Mouse (Mus musculus) neural tube, embryonic 15.5 days (tissue): ENCODE data around the gene Kcnh2. TPM values are rescaled to one million over a fixed set of nuclear protein-coding genes. Genes with fewer than 3 reads are reported as not detected.
A peak's percentile ranks its signal among the peaks of the same experiment; 100 is the strongest.

Experiments used
- ATAC-seq: fragments of 200-750 bp; cut with Nextera tagmentation; 2 replicates; pipeline ENCODE4 v1.8.0; 2017; ENCODE audit warnings: mild to moderate bottlenecking, moderate TSS enrichment, moderate library complexity; ENCODE audit not compliant: low FRiP score
- H3K27ac ChIP-seq: fragments of 300-500 bp; sonication (generic); replicated peaks from 2 replicates; pipeline ENCODE4 v1.5.1; 2015; ENCODE audit warnings: mild to moderate bottlenecking, inconsistent platforms
- H3K27me3 ChIP-seq: fragments of 300-500 bp; sonication (generic); replicated peaks from 2 replicates; pipeline ENCODE4 v1.6.1; 2015; ENCODE audit warnings: inconsistent platforms
- H3K36me3 ChIP-seq: fragments of 300-500 bp; sonication (generic); 2 replicates; pipeline ENCODE4 v1.6.1; 2015; ENCODE audit warnings: inconsistent platforms
- H3K4me1 ChIP-seq: fragments of 300-500 bp; sonication (generic); 2 replicates; pipeline ENCODE4 v1.6.1; 2015; ENCODE audit warnings: inconsistent platforms
- H3K4me2 ChIP-seq: fragments of 300-500 bp; sonication (generic); 2 replicates; pipeline ENCODE4 v1.6.1; 2015; ENCODE audit warnings: inconsistent platforms, mild to moderate bottlenecking, moderate library complexity
- H3K4me3 ChIP-seq: fragments of 300-500 bp; sonication (generic); replicated peaks from 2 replicates; pipeline ENCODE4 v1.5.1; 2015; ENCODE audit warnings: mild to moderate bottlenecking, inconsistent platforms
- H3K9ac ChIP-seq: fragments of 300-500 bp; sonication (generic); replicated peaks from 2 replicates; pipeline ENCODE4 v1.6.1; 2015; ENCODE audit warnings: mild to moderate bottlenecking, inconsistent platforms
- H3K9me3 ChIP-seq: fragments of 300-500 bp; sonication (generic); replicated peaks from 2 replicates; pipeline ENCODE4 v1.6.1; 2016; ENCODE audit warnings: inconsistent platforms
- WGBS: fragments of 180-500 bp; shearing (Covaris S2); methylation state at CpG from one replicate; pipeline ENCODE4 v1.1.7; 2015; ENCODE audit warnings: mixed read lengths; 5-methylcytosine and 5-hydroxymethylcytosine counted together
- polyA plus RNA-seq: library from polyadenylated mRNA; unstranded; fragments of >200 nt; fragmentation: Nextera tagmentation; extraction: Ambion mirVana; gene quantifications from 2 replicates; pipeline ENCODE4 v1.2.1, GENCODE M21; 2015

Kcnh2 gene
- polyA plus RNA-seq, 1 experiment from 2014 or later: 18.2 TPM

- Histone ChIP-seq H3K4me3 (no peak overlapping the region), H3K36me3 (no peaks in the 10 kb centered on the region), H3K27me3 (no peaks in the 10 kb centered on the region), H3K9me3 (no peaks in the 10 kb centered on the region), H3K4me2 (no peak overlapping the region), H3K9ac (0 out of 2 replicates have a peak overlapping the region, but pooled peaks have one; percentile 86), H3K4me1 (peaks cover 51% of the 10 kb centered on the region), H3K27ac (peak overlapping the region; percentile 94)
- ATAC-seq: no peak
- WGBS: 32% methylated on average over 4 of the region's 4 CpGs
Measured at GRCm38 (mm10) chr5:24353327-24353726, 1.9 kb upstream of the Kcnh2 start.

GRCm38 (mm10) chr5:24352251-24352859 is 951 bp upstream of the Kcnh2 start:
- 1% methylated on average over 24 of the region's 24 CpGs for WGBS
- peak overlapping the region; percentile 95 for H3K4me2 ChIP-seq
- H3K4me1 ChIP-seq: peaks cover 60% of the 10 kb centered on the region
- no peaks in the 10 kb centered on the region for H3K36me3 ChIP-seq
- peak overlapping the region; percentile 86 for H3K9ac ChIP-seq
- no peaks in the 10 kb centered on the region for H3K9me3 ChIP-seq
- peak overlapping the region; percentile 83 for H3K4me3 ChIP-seq
- no peaks in the 10 kb centered on the region for H3K27me3 ChIP-seq
- peak; percentile 19 for ATAC-seq
- H3K27ac ChIP-seq: peak overlapping the region; percentile 94

- Histone ChIP-seq H3K36me3 (no peaks in the 10 kb centered on the region), H3K27me3 (no peaks in the 10 kb centered on the region), H3K9me3 (no peaks in the 10 kb centered on the region), H3K4me2 (peak overlapping the region; percentile 95), H3K4me1 (peaks cover 60% of the 10 kb centered on the region), H3K4me3 (peak overlapping the region; percentile 83), H3K9ac (peak overlapping the region; percentile 86), H3K27ac (peak overlapping the region; percentile 94)
- 1% methylated on average over 29 of the region's 41 CpGs for whole genome bisulfite sequencing
- ATAC-seq: peak; percentile 92
Measured at GRCm38 (mm10) chr5:24351701-24352171, 332 bp upstream of the Kcnh2 start.

- H3K27ac ChIP-seq: peak overlapping the region; percentile 94
- peak overlapping the region; percentile 83 for H3K4me3 ChIP-seq
- peaks cover 60% of the 10 kb centered on the region for H3K4me1 ChIP-seq
- ATAC-seq: peak; percentile 0; the same call in 1 of the 2 replicates
- H3K4me2 ChIP-seq: peak overlapping the region; percentile 95
- 30% methylated on average over 15 of the region's 15 CpGs for WGBS
- peaks cover 2% of the 10 kb centered on the region; the same call in 1 of the 2 replicates for H3K36me3 ChIP-seq
- H3K9me3 ChIP-seq: no peaks in the 10 kb centered on the region
- H3K27me3 ChIP-seq: no peaks in the 10 kb centered on the region
- H3K9ac ChIP-seq: peak overlapping the region; percentile 86
Measured at GRCm38 (mm10) chr5:24350531-24351250, 713 bp downstream of the Kcnh2 start.

GRCm38 (mm10) chr5:24350073-24350472 is 1.3 kb downstream of the Kcnh2 start:
- WGBS: 48% methylated on average over 3 of the region's 3 CpGs
- Histone ChIP-seq H3K4me3 (peak overlapping the region; percentile 83), H3K9ac (peak overlapping the region; percentile 86), H3K27me3 (no peaks in the 10 kb centered on the region), H3K9me3 (no peaks in the 10 kb centered on the region), H3K27ac (no peak overlapping the region), H3K36me3 (peaks cover 4% of the 10 kb centered on the region; the same call in 1 of the 2 replicates), H3K4me2 (peak overlapping the region; percentile 95), H3K4me1 (peaks cover 66% of the 10 kb centered on the region)
- no peak for ATAC-seq

GRCm38 (mm10) chr5:24348546-24348945 is 2.9 kb downstream of the Kcnh2 start:
- H3K9ac ChIP-seq: peak overlapping the region; percentile 61
- H3K9me3 ChIP-seq: no peaks in the 10 kb centered on the region
- peak overlapping the region; percentile 75 for H3K27ac ChIP-seq
- 0% methylated on average over 26 of the region's 30 CpGs for WGBS
- peak overlapping the region; percentile 53 for H3K4me3 ChIP-seq
- peaks cover 4% of the 10 kb centered on the region; the same call in 1 of the 2 replicates for H3K36me3 ChIP-seq
- no peak for ATAC-seq
- no peaks in the 10 kb centered on the region for H3K27me3 ChIP-seq
- peaks cover 78% of the 10 kb centered on the region for H3K4me1 ChIP-seq
- H3K4me2 ChIP-seq: peak overlapping the region; percentile 95

- no peaks in the 10 kb centered on the region for H3K27me3 ChIP-seq
- peak overlapping the region; percentile 75 for H3K27ac ChIP-seq
- H3K9me3 ChIP-seq: no peaks in the 10 kb centered on the region
- H3K36me3 ChIP-seq: peaks cover 4% of the 10 kb centered on the region; the same call in 1 of the 2 replicates
- peak overlapping the region; percentile 61 for H3K9ac ChIP-seq
- H3K4me1 ChIP-seq: peaks cover 77% of the 10 kb centered on the region
- ATAC-seq: peak; percentile 25; the same call in 1 of the 2 replicates
- H3K4me3 ChIP-seq: peak overlapping the region; percentile 53
- under 1% methylated on average over 41 of the region's 41 CpGs for WGBS
- peak overlapping the region; percentile 95 for H3K4me2 ChIP-seq
Measured at GRCm38 (mm10) chr5:24348128-24348527, 3.3 kb downstream of the Kcnh2 start.

GRCm38 (mm10) chr5:24347186-24347875 is 4.1 kb downstream of the Kcnh2 start:
- Histone ChIP-seq H3K36me3 (peaks cover 4% of the 10 kb centered on the region; the same call in 1 of the 2 replicates), H3K4me2 (peak overlapping the region; percentile 95), H3K27ac (peak overlapping the region; percentile 75), H3K4me1 (peaks cover 72% of the 10 kb centered on the region), H3K9me3 (no peaks in the 10 kb centered on the region), H3K9ac (peak overlapping the region; percentile 61; the same call in 1 of the 2 replicates), H3K4me3 (peak overlapping the region; percentile 53), H3K27me3 (no peaks in the 10 kb centered on the region)
- 49% methylated on average over 7 of the region's 7 CpGs for WGBS
- ATAC-seq: no peak

- Histone ChIP-seq H3K4me2 (no peak overlapping the region), H3K4me3 (no peak overlapping the region), H3K9ac (no peak overlapping the region), H3K36me3 (peaks cover 4% of the 10 kb centered on the region; the same call in 1 of the 2 replicates), H3K4me1 (peaks cover 66% of the 10 kb centered on the region), H3K27me3 (no peaks in the 10 kb centered on the region), H3K27ac (no peak overlapping the region), H3K9me3 (no peaks in the 10 kb centered on the region)
- ATAC-seq: no peak
- 92% methylated on average over 7 of the region's 7 CpGs for WGBS
Measured at GRCm38 (mm10) chr5:24346313-24346712, 5.1 kb downstream of the Kcnh2 start.

GRCm38 (mm10) chr5:24344477-24345051 is 6.8 kb downstream of the Kcnh2 start:
- Histone ChIP-seq H3K36me3 (peaks cover 6% of the 10 kb centered on the region; the same call in 1 of the 2 replicates), H3K27ac (peak overlapping the region; percentile 86), H3K9me3 (no peaks in the 10 kb centered on the region), H3K4me3 (no peak overlapping the region), H3K9ac (peak overlapping the region; percentile 22; the same call in 1 of the 2 replicates), H3K4me2 (peak overlapping the region; percentile 41), H3K27me3 (no peaks in the 10 kb centered on the region), H3K4me1 (peaks cover 49% of the 10 kb centered on the region)
- 5% methylated on average over 12 of the region's 12 CpGs for WGBS
- peak; percentile 35; the same call in 1 of the 2 replicates for ATAC-seq

- WGBS: 5% methylated on average over 2 of the region's 2 CpGs
- no peaks in the 10 kb centered on the region for H3K27me3 ChIP-seq
- no peaks in the 10 kb centered on the region for H3K9me3 ChIP-seq
- peak overlapping the region; percentile 41 for H3K4me2 ChIP-seq
- peak overlapping the region; percentile 26 for H3K9ac ChIP-seq
- H3K4me3 ChIP-seq: no peak overlapping the region
- H3K36me3 ChIP-seq: peaks cover 6% of the 10 kb centered on the region; the same call in 1 of the 2 replicates
- peak overlapping the region; percentile 86 for H3K27ac ChIP-seq
- ATAC-seq: peak; percentile 29
- H3K4me1 ChIP-seq: peaks cover 44% of the 10 kb centered on the region
Measured at GRCm38 (mm10) chr5:24343977-24344436, 7.4 kb downstream of the Kcnh2 start.
